Comparison of ENCODE assay signal across 9 mouse cellular contexts in the genomic region with DNA sequence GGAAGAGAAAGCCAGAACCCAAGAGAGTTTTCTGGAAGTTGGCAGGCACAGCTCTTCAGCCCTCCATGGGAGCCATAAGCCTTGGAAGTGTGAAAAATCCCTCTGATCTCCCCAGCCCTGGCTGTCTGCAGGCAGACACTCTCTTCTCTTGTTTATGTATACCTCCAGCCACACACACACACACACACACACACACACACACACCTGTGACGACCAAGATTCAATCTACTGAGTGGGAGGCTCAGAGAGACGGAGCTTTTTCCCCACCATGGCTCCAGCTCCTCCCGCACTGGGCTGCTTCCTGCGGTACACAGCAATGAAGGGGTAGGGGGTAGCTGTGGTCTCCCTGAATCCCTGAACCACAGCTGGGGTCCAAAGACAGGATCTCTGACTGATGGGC. TPM values are rescaled to one million over a fixed set of nuclear protein-coding genes. Genes with fewer than 3 reads are reported as not detected.
DNase-seq lines count a peak whose midpoint lies in the region; ATAC-seq and TF ChIP-seq lines count a peak whose summit lies in the region.
"Had no signal": no experiment of that assay in that cellular context is flagged by ENCODE, and none has a peak within 500 bp of the region (broad histone marks: within the 10 kb centered on the region; RNA-seq: fewer than 3 reads in every experiment).

No protein-coding gene starts in this region.

- H3K4me3 ChIP-seq in heart, postnatal 0 days (ENCODE audit: low read depth, low read length) = peak overlapping the region; percentile 93
- peak overlapping the region; percentile 98 for H3K4me3 ChIP-seq in embryonic fibroblast, embryonic 13.5 days (ENCODE audit: insufficient read depth, low read length)
- peak overlapping the region; percentile 76 for H3K4me3 ChIP-seq in limb, embryonic 10.5 days
- peak overlapping the region; percentile 53 for H3K4me3 ChIP-seq in neural tube, embryonic 13.5 days
- no peak overlapping the region for H3K4me3 ChIP-seq in kidney, adult 2 months (ENCODE audit: insufficient read depth, low read depth, low read length)

- no peaks in the 10 kb centered on the region; the same call in 1 of the 2 replicates for H3K36me3 ChIP-seq in heart, postnatal 0 days (replicated peaks; ENCODE audit: control insufficient read depth, insufficient read depth, low read length)
- H3K36me3 ChIP-seq in limb, embryonic 10.5 days = no peaks in the 10 kb centered on the region
- H3K36me3 ChIP-seq in neural tube, embryonic 13.5 days = no peaks in the 10 kb centered on the region
- H3K36me3 ChIP-seq in kidney, adult 2 months (ENCODE audit: control insufficient read depth, insufficient read depth, low read length) = no peaks in the 10 kb centered on the region

- no peaks in the 10 kb centered on the region for H3K9me3 ChIP-seq in heart, postnatal 0 days (replicated peaks; ENCODE audit: control insufficient read depth, low read length)
- H3K9me3 ChIP-seq in limb, embryonic 10.5 days (replicated peaks) = no peaks in the 10 kb centered on the region
- H3K9me3 ChIP-seq in neural tube, embryonic 13.5 days = no peaks in the 10 kb centered on the region

- TF ChIP-seq CTCF in heart, postnatal 0 days (IDR thresholded peaks at IDR 0.05; ENCODE audit: low read depth) = no peak
- TF ChIP-seq CTCF in embryonic fibroblast, embryonic 13.5 days (IDR thresholded peaks at IDR 0.05; ENCODE audit: borderline replicate concordance, insufficient read depth, low read length) = no peak
- TF ChIP-seq CTCF in kidney, adult 2 months (conservative IDR thresholded peaks at IDR 0.05; ENCODE audit: insufficient read depth, insufficient read length, low read depth, low read length) = no peak

- H3K4me2 ChIP-seq in heart, postnatal 0 days (ENCODE audit: low read depth, low read length) = peak overlapping the region; percentile 89
- peak overlapping the region; percentile 82 for H3K4me2 ChIP-seq in neural tube, embryonic 13.5 days

- no peak for TF ChIP-seq POLR2A in embryonic fibroblast, embryonic 13.5 days (IDR thresholded peaks at IDR 0.05; ENCODE audit: low read depth, low read length)
- no peak for TF ChIP-seq POLR2A in kidney, adult 2 months (IDR thresholded peaks at IDR 0.05; ENCODE audit: low read depth, low read length)

- DNase-seq in heart, postnatal 0 days (ENCODE audit: low spot score) = no peak
- no peak for DNase-seq in heart, postnatal 25 days (ENCODE audit: low spot score)
- DNase-seq in limb, embryonic 10.5 days (ENCODE audit: low spot score) = no peak
- no peak for DNase-seq in kidney, adult 2 months
- no peak for DNase-seq in layer of hippocampus, adult 9-11 months
- DNase-seq: kidney, adult 18-20 months had no signal

- 50% methylated on average over 4 of the region's 4 CpGs for WGBS in heart, postnatal 0 days
- 44% methylated on average over 4 of the region's 4 CpGs for WGBS in limb, embryonic 10.5 days
- 56% methylated on average over 4 of the region's 4 CpGs for WGBS in neural tube, embryonic 13.5 days
- WGBS in kidney, adult 2 months = 59% methylated on average over 4 of the region's 4 CpGs

- no peak for TF ChIP-seq EP300 in heart, postnatal 0 days (IDR thresholded peaks at IDR 0.05; ENCODE audit: low read depth)

- intact Hi-C loops in heart, postnatal 25 days (cut with DNase I) = loop anchor here (5.0 kb wide), 1 partner anchor 39 kb away; no protein-coding TSS in a partner anchor

- H3K27ac ChIP-seq in heart, postnatal 0 days (ENCODE audit: low read depth) = no peak overlapping the region
- no peak overlapping the region; the same call in 1 of the 2 replicates for H3K27ac ChIP-seq in embryonic fibroblast, embryonic 13.5 days (ENCODE audit: insufficient read depth, low read length)
- peak overlapping the region; percentile 90; the same call in 1 of the 2 replicates for H3K27ac ChIP-seq in limb, embryonic 10.5 days
- H3K27ac ChIP-seq in neural tube, embryonic 13.5 days (replicated peaks) = peak overlapping the region; percentile 86
- H3K27ac ChIP-seq in kidney, adult 2 months (ENCODE audit: insufficient read depth, low read depth, low read length) = no peak overlapping the region

- H3K4me1 ChIP-seq in heart, postnatal 0 days (ENCODE audit: control insufficient read depth, insufficient read depth) = peaks cover 42% of the 10 kb centered on the region
- H3K4me1 ChIP-seq in embryonic fibroblast, embryonic 13.5 days (ENCODE audit: control insufficient read depth, insufficient read depth, low read length) = 0 out of 2 replicates have a peak, but pooled peaks cover 4% of the 10 kb centered on the region
- peaks cover 54% of the 10 kb centered on the region for H3K4me1 ChIP-seq in limb, embryonic 10.5 days
- peaks cover 56% of the 10 kb centered on the region for H3K4me1 ChIP-seq in neural tube, embryonic 13.5 days (replicated peaks)
- no peaks in the 10 kb centered on the region for H3K4me1 ChIP-seq in kidney, adult 2 months (ENCODE audit: control insufficient read depth, insufficient read depth, low read length)

- H3K9ac ChIP-seq in heart, postnatal 0 days (replicated peaks; ENCODE audit: low read depth, low read length) = peak overlapping the region; percentile 88; the same call in 1 of the 2 replicates
- peak overlapping the region; percentile 73 for H3K9ac ChIP-seq in neural tube, embryonic 13.5 days

- H3K27me3 ChIP-seq in heart, postnatal 0 days (ENCODE audit: control insufficient read depth, insufficient read depth, low read length) = no peaks in the 10 kb centered on the region
- 0 out of 2 replicates have a peak, but pooled peaks cover 5% of the 10 kb centered on the region for H3K27me3 ChIP-seq in limb, embryonic 10.5 days (ENCODE audit: low read depth, poor library complexity, severe bottlenecking)
- peaks cover 7% of the 10 kb centered on the region; the same call in 1 of the 2 replicates for H3K27me3 ChIP-seq in neural tube, embryonic 13.5 days
- no peaks in the 10 kb centered on the region for H3K27me3 ChIP-seq in kidney, adult 2 months (replicated peaks; ENCODE audit: control insufficient read depth, insufficient read depth, low read length)

- ATAC-seq in heart, postnatal 0 days (ENCODE audit: insufficient read depth, low read depth) = no peak
- ATAC-seq in neural tube, embryonic 13.5 days (ENCODE audit: low read depth) = no peak
- ATAC-seq in megakaryocyte-erythroid progenitor cell, adult 5-6 weeks (replicated peaks; ENCODE audit: low FRiP score, low TSS enrichment, poor library complexity, severe bottlenecking) = no peak

RNA-seq across cellular contexts. Expression of a gene that starts 2.4 kb away (rescaled TPM):
- 36.6 and 40.3 TPM in 2 replicates for total RNA-seq in heart, postnatal 0 days (2014; rRNA removed; ENCODE audit: low replicate concordance)
- polyA plus RNA-seq in heart, postnatal 0 days (2015; fragmentation: Nextera tagmentation; extraction: Ambion mirVana) = 14.9 and 18.5 TPM in 2 replicates
- 10 to 100 TPM; 33.3 to 35.7 TPM for total RNA-seq in heart, postnatal 25 days (2021)
- polyA plus RNA-seq in embryonic fibroblast, embryonic 13.5 days (2011; ENCODE audit: insufficient read length, low read depth, missing spikeins) = 116 and 122 TPM in 2 replicates
- 9.9 and 17.0 TPM in 2 replicates for polyA plus RNA-seq in limb, embryonic 10.5 days (2016; fragmentation: Nextera tagmentation; extraction: Ambion mirVana)
- 14.2 and 16.7 TPM in 2 replicates for polyA plus RNA-seq in neural tube, embryonic 13.5 days (2015; fragmentation: Nextera tagmentation; extraction: Ambion mirVana)
- 1.3 and 1.4 TPM in 2 replicates for total RNA-seq in megakaryocyte-erythroid progenitor cell, adult 5-6 weeks (2014; fragmentation: Nextera tagmentation)
- total RNA-seq in megakaryocyte-erythroid progenitor cell, adult 5-6 weeks (2017) = 0.91 and 1.4 TPM in 2 replicates
- 12.4 TPM in 2 replicates for polyA plus RNA-seq in kidney, adult 2 months (2012; rRNA removed)

Comparison
In these comparisons a context has a peak if more than half of its experiments do, and no peak if none do; other contexts are left out.
1. H3K27ac ChIP-seq: peak in limb, embryonic 10.5 days (single experiment) and neural tube, embryonic 13.5 days (single experiment); none in heart, postnatal 0 days (single experiment), embryonic fibroblast, embryonic 13.5 days (single experiment) and kidney, adult 2 months (single experiment).